Mouse (Mus musculus) E14TG2a.4 (cell line): ENCODE results near the gene Bsg.

Experiments used
- CTCF ChIP-seq: conservative IDR thresholded peaks from 2 replicates; pipeline ENCODE4 v1.5.1; 2014; ENCODE audit warnings: low read length
- POU5F1 ChIP-seq: IDR thresholded peaks from 2 replicates; pipeline ENCODE4 v1.6.1; 2014; ENCODE audit warnings: low read length, borderline replicate concordance

GRCm38 (mm10) chr10:79703541-79703940 lies 750 bp upstream of the Bsg start:
- no peak for TF ChIP-seq CTCF
- TF ChIP-seq POU5F1, result no peak
